Mouse (Mus musculus): ENCODE results near the gene Fars2.

Fars2 gene

DNA sequence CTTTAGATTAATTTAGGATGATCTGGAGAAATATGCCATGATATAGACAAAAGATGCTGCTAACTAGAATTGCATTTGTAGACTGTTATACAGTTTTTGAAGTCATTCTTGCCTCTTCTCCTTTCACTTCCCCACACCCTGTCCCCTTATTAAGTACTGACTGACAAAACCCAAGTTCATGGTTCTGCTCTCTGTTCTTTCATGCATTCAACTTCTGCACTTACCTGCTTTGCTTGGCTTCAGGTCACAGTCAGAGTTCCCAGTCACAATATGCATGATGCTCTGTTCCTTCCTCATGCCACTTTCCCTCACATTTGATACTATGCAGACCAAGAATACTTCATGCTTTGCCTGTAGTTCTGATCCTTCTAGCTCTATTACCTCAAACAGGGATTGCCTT lies 105.5 kb downstream of the Fars2 start:
- DNase-seq = no peak

GRCm38 (mm10) chr13:36224431-36224830 lies 107.2 kb downstream of the Fars2 start:
- peak; percentile 41 to 45 for DNase-seq

DNA sequence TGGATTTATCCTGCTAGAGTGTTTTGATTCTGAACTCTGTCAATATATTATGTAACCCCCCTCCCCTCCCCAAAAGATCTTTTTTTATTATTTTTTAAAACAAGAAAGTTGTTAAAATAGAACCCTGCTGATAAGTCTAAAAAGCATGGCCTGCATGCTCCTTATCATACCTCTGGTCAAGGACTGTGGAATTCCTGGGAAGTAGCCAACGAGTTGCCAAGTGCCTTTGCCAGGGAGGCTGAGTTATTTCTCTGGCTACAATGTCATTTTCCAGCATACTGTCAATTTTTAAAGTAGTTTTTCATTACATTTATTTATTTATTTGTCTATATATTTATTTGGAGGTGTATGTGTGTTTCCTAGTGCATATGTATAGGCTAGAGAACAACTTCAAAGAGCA lies 125.0 kb downstream of the Fars2 start:
- peak in 1 of 2 experiments; percentile 9 for DNase-seq

DNA sequence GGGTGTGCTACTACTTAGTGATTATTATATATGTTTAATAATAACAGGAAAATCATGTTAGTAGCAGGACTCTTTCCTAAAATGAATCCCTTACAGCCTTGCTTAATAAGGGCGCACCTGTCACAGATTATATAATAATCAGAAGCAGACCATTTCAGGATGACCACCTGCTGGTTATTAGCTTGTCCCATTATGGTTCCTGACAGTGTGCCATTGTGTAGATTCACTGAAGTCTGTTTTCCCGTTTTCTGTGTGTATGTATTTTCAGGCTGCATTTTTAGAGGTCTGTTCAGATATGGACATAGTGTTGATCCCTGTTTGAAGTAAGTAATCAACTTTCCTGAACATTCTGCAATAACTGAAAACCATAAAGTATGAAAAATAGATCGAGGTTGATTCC lies 136.7 kb downstream of the Fars2 start:
- DNase-seq = no peak

DNA sequence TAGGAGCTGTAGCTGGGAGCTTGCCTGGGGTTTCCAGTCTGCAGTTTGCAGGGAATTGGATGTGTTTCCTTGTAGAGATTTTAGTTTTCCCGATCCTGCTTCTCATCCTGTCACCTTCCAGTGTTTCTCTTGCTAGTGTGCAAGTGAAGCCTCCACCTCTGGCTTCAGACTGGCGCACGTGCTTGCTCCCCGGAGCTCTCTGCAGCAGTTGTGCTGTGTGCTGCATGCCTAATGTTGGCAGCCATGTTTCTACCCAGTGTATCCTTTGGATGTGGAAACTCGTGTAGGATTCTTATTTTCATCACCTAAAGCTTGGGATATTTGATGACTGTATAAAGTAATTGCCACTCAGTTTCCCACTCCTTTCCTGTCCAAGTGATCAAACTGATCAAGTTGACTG lies 140.0 kb downstream of the Fars2 start:
- no peak for DNase-seq

DNA sequence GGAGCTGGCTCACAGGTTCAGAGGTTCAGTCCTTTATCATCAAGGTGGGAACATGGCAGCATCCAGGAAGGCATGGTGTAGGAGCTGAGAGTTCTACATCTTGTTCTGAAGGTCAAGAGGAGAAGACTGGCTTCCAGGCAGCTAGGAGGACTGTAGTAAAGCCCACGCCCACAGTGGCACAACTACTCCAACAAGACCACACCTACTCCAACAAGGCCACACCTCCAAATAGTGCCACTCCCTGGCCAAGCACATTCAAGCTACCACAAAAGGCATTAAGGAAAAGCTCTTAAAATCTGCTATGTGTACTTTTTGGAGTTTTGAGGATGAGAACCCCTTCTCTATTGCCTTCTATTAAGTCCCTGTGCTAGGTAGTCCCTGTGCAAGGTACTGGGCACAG lies 142.5 kb downstream of the Fars2 start:
- no peak for DNase-seq

DNA sequence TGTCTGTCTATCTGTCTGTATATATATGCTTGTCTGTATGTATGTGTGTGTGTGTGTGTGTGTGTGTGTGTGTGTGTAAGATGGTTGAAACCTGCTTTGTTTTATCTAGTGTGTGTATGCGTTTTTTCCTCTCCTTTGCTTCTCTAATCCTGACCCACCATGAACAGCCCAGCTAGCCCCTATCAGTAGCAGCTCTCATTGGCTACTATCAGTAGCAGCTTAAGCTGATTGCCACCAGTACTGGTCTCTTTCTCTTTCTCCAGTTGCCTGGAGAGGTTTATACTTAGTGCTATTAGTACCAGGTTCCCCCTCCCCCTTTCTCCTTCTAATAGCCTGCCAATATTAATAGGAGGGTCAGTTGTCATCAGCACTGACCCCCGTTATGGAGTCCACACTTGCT lies 144.1 kb downstream of the Fars2 start:
- DNase-seq = no peak

DNA sequence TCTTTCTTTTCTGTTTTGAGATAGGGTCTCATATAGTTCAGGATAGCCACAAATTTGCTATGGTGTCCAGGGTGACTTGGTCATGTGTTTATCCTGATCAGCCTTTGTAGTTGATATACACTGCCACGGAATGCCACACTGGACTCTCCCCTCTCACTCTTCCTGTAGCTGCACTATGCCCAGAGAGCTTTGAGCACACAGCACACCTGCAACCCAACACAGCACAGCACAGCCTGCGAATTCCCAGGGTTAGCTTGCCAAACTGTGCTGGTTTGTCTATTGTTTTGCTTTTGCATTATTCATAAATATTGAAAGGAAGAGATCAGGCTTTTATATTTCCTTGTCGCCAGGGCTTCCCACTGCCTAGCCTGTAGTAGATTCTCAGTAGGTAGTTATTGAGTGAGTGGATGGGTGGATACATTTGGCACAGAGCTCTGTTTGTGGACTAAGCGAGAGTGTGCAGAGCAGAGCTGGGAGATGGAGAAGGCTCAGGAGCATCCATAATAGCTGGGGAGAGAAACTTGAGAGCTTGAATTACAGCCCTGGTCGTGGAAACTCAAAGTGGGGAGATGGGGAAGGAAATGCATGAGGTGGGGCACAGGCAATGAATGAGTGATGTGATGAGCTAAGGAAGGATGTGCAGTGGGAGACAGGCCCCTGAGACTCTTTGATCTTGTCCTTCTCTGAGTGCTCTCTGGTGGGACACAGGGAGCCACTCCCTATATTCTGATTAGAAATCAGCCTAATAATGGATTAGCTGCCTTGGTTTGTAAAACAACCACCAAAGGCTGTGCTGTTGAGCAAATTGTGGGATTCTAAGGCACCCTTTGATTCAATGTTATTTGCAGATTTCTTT lies 146.3 kb downstream of the Fars2 start:
- no peak for DNase-seq

DNA sequence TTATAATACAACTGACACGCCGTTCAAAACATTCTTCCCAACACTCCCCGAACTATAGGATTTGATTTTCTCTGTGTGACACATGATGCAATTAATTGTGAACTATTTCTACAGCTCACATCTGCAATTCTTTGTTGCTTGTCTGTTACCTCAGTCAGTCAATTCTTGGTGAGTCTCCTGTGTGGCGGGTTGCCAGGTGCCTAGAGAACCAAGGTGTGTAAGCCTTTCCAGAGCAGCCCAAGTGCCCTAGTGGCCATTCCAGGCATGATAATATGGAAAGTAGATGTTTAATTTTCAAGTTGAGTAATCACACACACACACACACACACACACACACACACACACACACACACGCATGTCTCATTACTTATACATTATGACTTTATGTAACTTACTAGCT lies 147.2 kb downstream of the Fars2 start:
- no peak for DNase-seq

- DNase-seq = no peak
Measured at GRCm38 (mm10) chr13:36265342-36265744, 148.1 kb downstream of the Fars2 start.

DNA sequence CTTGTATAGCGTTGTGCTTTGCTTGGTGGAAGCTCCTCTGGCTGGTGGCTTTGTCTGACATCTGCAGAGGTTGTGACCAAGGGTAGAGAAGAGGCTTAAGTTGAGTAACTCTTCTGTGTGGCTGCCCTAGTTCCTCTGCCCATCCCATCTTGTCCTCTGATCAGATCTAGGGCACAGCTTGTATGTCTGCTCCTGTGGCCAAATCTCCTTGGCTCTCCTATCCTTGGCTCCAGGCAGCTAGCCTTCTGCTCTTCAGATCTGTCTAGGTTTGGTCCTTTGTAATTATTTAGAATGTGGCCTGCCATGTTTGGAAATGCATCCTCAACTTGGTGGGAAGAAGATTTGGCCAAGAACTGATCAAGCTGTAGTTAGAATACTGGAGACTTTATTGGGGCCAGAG lies 150.2 kb downstream of the Fars2 start:
- no peak for DNase-seq

GRCm38 (mm10) chr13:36270867-36271266 lies 153.7 kb downstream of the Fars2 start:
- DNase-seq = no peak

DNA sequence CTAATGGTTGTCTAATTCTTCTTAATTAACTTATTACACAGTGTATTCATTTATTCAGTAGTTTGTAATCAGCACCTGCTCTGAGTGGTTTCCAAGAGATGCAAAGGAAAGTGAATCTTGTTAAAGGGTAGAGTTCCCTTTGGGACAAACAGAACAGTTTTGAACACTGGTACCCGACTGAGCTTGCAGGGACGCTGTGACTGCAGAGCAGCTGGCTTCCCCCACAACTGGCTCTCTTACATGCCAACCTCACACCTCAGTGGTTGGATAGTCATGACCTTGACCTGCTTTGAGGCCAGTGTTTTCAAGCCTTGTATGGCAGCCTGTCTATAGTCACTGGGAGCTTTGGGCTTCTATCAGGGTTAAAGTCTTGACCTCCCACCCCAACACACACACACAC lies 156.3 kb downstream of the Fars2 start:
- DNase-seq = no peak

GRCm38 (mm10) chr13:36276194-36276593 lies 159.0 kb downstream of the Fars2 start:
- no peak for DNase-seq

DNA sequence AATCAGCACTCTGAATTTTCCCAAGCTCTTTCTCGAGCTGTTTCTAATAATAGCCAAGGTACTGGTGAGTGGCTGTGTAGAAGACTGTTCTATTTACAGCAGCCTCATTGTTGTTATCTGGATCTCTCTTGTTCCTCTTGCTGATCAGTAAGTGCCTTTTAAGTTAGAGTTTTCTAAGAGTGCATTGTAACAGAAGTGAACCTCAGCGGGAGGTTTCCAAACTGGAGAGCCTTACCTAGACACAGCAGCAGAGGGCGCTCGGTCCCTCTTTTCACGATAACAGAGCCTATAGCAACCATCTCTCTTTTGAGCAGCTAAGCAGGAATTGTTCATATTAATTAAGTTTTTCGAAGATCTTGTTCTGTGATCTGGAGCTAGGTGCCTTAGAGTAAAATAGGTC lies 164.8 kb downstream of the Fars2 start:
- DNase-seq = peak; percentile 25 to 74

GRCm38 (mm10) chr13:36282785-36283544 lies 165.8 kb downstream of the Fars2 start:
- peak; percentile 54 to 58 for DNase-seq

DNA sequence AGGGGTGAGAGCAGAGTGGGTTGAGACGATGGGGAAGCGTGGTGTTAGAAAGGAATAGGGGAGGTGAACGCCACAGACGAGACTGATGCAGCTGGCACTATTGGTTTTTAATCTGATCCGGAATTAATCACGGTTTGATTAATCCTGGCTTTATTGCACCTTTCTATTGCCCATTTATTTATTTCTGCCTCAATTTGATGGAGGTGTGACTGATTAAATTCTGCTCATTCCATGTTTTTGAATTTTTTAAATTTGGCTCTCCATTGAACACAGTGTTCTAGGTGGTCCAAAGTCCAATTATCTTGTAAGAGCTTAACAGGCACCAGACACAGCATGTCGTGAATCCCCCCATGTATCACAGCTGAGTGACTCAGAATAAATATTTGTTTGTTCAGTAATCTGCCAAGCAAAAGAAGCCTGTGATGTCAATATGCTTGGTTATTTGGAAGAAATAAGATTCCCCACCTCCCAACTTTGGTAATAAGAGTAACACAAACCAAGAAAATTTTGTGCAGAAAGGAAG lies 166.4 kb downstream of the Fars2 start:
- no peak for DNase-seq

- no peak for DNase-seq
Measured at GRCm38 (mm10) chr13:36284097-36284496, 166.9 kb downstream of the Fars2 start.

DNA sequence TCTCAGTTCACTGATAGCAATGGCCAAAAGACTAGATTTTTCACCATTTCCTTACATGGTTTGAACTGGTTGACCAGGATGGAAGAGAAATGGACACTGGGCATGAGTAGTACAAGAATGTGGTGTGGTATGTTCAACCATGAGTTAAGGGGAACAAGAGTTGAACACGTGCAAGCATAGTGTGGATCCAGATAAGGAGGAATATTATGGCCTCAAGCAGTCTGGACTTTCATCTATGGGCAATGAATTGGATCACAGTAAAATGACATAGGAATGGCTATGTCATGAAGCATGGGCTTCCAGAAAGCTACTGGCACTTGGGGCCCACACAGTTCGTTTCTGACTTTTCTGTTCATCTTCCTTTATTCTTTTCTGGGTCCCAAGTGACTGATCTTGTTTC lies 168.0 kb downstream of the Fars2 start:
- no peak for DNase-seq

DNA sequence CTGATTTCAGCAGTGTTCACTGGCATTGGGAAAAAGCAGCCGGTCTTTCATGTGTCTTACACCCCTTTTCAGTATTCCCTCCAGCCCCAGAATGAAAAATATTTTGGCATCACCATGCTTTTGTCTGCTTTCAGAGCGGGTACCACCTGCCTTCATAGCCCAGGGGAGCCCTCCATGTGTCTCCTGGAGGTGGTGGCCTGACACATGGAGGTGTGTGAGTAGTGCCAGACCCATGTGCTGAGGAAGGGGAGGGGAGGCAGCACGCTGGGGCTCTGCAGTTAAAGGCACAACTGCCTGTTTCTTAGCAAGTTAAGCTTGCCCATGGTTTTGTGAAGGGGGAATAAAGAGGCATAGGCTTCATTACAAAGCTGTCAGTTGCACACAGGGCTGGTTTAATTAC lies 176.3 kb downstream of the Fars2 start:
- no peak for DNase-seq

GRCm38 (mm10) chr13:36294503-36294902 lies 177.3 kb downstream of the Fars2 start:
- no peak for DNase-seq

- DNase-seq = peak; percentile 14 to 41
Measured at GRCm38 (mm10) chr13:36295848-36296247, 178.6 kb downstream of the Fars2 start.

GRCm38 (mm10) chr13:36296574-36296973 lies 179.4 kb downstream of the Fars2 start:
- no peak for DNase-seq
